Mouse (Mus musculus) testis, adult 2 months (tissue): ENCODE data around the gene Col20a1.

Experiments
- CTCF ChIP-seq: fragments of 200-500 bp; IDR thresholded peaks from 2 replicates; pipeline ENCODE4 v1.5.1; 2012; ENCODE audit warnings: low read depth, mild to moderate bottlenecking, inconsistent platforms, low read length, moderate library complexity; ENCODE audit not compliant: control insufficient read depth, insufficient read depth, insufficient replicate concordance
- POLR2A ChIP-seq: fragments of 200-500 bp; IDR thresholded peaks from 2 replicates; pipeline ENCODE4 v1.6.1; 2012; ENCODE audit warnings: low read depth, mild to moderate bottlenecking, inconsistent platforms, low read length, moderate library complexity; ENCODE audit not compliant: control insufficient read depth

DNA sequence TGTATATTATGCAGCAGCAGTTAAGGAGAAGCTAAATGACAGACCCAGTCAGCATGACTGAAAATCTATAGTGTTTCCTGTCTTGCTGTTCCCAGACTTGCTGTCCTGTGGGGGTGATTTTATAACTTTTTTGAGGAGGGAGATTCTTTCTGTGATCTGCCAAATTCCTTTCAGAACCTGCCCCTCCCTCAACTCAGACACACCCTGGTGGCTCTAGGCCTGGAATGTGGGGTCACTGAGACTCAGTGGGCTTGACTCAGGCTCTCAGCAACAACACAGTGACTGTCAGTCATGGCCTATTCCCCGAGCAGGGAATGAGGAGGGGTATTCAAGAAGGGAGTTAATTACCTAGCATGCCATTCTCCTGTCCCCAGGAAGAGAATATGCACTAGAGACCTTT lies 36.4 kb upstream of the Col20a1 start:
- TF ChIP-seq CTCF (no peak), POLR2A (no peak)
